Mouse (Mus musculus): ENCODE results near the gene Klk1b26. TPM values are rescaled to one million over a fixed set of nuclear protein-coding genes. Genes with fewer than 3 reads are reported as not detected.

Gene Klk1b26
- 0.08 TPM in 1 of 2 replicates, not detected in the other for polyA plus RNA-seq (2012; rRNA removed)

DNA sequence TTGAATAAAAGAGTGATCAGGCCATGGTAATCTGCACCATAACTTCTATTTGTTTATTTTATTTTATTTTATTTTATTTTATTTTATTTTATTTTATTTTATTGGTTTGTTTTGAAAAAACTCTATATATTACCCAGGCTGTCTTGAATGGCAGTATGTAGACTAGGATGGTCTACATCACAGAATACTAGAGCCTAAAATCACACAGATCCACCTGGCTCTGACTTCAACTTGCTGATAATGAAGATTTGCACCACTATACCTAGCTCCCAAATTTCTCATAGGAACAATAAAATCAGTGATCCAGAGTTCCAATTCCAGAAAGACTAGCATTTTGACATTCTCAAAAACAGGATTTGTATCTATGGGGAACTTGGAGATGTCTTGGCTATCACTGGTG is at the start of gene Klk1b26:
Gene Klk1b26 (plus strand): TSS at position 301 of the 400 bp plus-strand sequence.

DNA sequence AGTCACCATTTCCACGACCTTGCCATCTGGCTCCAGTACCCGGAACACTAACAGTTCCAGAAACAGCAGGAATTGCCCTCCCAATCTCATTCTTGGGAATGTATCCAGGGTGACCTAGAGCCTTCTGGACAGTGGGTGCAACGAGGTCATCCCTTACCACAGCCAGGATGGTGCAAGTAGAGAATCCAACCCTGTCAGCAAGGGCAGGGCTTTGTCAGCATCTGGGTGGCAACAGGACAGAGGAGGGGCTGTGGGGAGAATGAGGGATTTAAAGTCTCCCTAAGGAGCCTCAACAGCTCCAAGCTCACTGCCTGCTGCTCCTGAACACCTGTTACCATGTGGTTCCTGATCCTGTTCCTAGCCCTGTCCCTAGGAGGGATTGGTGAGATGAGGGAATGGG is 45.5 kb upstream of the Klk1b26 start, which contains the start of gene Klk1b1:
Gene Klk1b1 (plus strand): TSS at position 301 of the 400 bp plus-strand sequence.

DNA sequence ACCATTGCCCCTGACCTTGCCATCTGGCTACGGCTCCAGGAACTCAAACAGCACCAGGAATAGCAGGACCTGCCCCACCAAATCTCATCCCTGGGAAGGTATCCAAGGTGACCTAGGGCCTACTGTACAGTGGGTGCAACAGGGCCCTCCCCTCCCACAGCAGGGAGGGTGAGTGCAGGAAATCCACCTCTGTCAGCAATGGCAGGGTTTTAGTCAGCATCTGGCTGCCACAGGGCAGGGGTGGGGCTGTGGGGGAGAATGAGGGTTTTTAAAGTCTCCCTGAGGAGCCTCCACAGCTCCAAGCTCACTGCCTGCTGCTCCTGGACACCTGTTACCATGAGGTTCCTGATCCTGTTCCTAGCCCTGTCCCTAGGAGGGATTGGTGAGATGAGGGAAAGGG is 36.2 kb upstream of the Klk1b26 start, which contains the start of gene Klk1b9:
Gene Klk1b9 (plus strand): TSS at position 301 of the 400 bp plus-strand sequence.

DNA sequence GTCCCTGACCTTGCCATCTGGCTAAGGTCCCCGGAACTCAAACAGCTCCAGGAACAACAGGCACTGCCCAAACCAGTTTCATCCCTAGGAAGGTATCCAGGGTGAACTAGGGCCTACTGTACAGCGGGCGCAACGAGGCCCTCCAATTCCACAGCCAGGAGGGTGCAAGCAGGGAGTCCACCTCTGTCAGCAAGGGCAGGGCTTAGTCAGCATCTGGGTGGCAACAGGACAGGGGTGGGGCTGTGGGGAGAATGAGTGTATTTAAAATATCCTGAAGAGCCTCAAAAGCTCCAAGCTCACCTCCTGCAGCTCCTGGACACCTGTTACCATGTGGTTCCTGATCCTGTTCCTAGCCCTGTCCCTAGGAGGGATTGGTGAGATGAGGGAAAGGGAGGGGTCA is 16.4 kb upstream of the Klk1b26 start, which contains the start of gene Klk1b11:
Gene Klk1b11 (plus strand): TSS at position 301 of the 400 bp plus-strand sequence.

DNA sequence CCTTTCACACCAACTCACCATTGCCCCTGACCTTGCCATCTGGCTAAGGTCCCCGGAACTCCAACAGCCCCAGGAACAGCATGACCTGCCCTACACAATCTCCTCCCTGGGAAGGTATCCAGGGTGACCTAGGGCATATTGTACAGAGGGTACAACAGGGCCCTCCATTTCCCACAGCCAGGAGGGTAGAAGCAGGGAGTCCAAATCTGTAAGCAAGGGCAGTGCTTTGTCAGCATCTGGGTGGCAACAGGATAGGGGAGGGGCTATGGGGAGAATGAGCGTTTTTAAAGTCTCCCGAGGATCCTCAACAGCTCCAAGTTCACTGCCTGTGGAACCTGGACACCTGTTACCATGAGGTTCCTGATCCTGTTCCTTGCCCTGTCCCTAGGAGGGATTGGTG is 40.0 kb downstream of the Klk1b26 start, which contains the start of gene Klk1b27:
Gene Klk1b27 (plus strand): TSS at position 301 of the 400 bp plus-strand sequence.

Other genes starting within 250 kb of the Klk1b26 start
- not detected in 2 replicates for gene Klk12, start 243.3 kb upstream of the Klk1b26 start, polyA plus RNA-seq (2012; rRNA removed)
- gene Klk11, start 237.6 kb upstream of the Klk1b26 start, polyA plus RNA-seq (2012; rRNA removed): 0.73 TPM in 1 of 2 replicates, not detected in the other
- 0.07 and 0.28 TPM in 2 replicates for gene Klk10, start 231.1 kb upstream of the Klk1b26 start, polyA plus RNA-seq (2012; rRNA removed)
- not detected in 2 replicates for gene Klk9, start 220.3 kb upstream of the Klk1b26 start, polyA plus RNA-seq (2012; rRNA removed)
- gene Klk8, start 214.6 kb upstream of the Klk1b26 start, polyA plus RNA-seq (2012; rRNA removed): 10.5 and 12.3 TPM in 2 replicates
- gene Klk7, start 200.9 kb upstream of the Klk1b26 start, polyA plus RNA-seq (2012; rRNA removed): 0.21 and 0.25 TPM in 2 replicates
- not detected in 2 replicates for gene Klk6, start 187.7 kb upstream of the Klk1b26 start, polyA plus RNA-seq (2012; rRNA removed)
- not detected in 2 replicates for gene Klk5, start 170.2 kb upstream of the Klk1b26 start, polyA plus RNA-seq (2012; rRNA removed)
- 0.18 and 0.59 TPM in 2 replicates for gene Klk4, start 131.0 kb upstream of the Klk1b26 start, polyA plus RNA-seq (2012; rRNA removed)
- gene Klk15, start 78.4 kb upstream of the Klk1b26 start, polyA plus RNA-seq (2012; rRNA removed): not detected in 2 replicates
- not detected in 2 replicates for gene Klk1b8, start 61.5 kb upstream of the Klk1b26 start, polyA plus RNA-seq (2012; rRNA removed)
- gene Klk1b1, start 45.4 kb upstream of the Klk1b26 start, polyA plus RNA-seq (2012; rRNA removed): not detected in 2 replicates
- not detected in 2 replicates for gene Klk1b9, start 36.1 kb upstream of the Klk1b26 start, polyA plus RNA-seq (2012; rRNA removed)
- not detected in 2 replicates for gene Klk1b11, start 16.3 kb upstream of the Klk1b26 start, polyA plus RNA-seq (2012; rRNA removed)
- 0.07 TPM in 1 of 2 replicates, not detected in the other for gene Klk1b27, start 40.1 kb downstream of the Klk1b26 start, polyA plus RNA-seq (2012; rRNA removed)
- not detected in 2 replicates for gene Klk1b21, start 90.2 kb downstream of the Klk1b26 start, polyA plus RNA-seq (2012; rRNA removed)
- gene Klk1b22, start 100.5 kb downstream of the Klk1b26 start, polyA plus RNA-seq (2012; rRNA removed): not detected in 2 replicates
- 0.05 TPM in 1 of 2 replicates, not detected in the other for gene Klk1b16, start 124.6 kb downstream of the Klk1b26 start, polyA plus RNA-seq (2012; rRNA removed)
- not detected in 2 replicates for gene Klk1b24, start 176.1 kb downstream of the Klk1b26 start, polyA plus RNA-seq (2012; rRNA removed)
- not detected in 2 replicates for gene Klk1b3, start 186.0 kb downstream of the Klk1b26 start, polyA plus RNA-seq (2012; rRNA removed)
- not detected in 2 replicates for gene Klk1b4, start 195.3 kb downstream of the Klk1b26 start, polyA plus RNA-seq (2012; rRNA removed)
- not detected in 2 replicates for gene Klk1b5, start 203.8 kb downstream of the Klk1b26 start, polyA plus RNA-seq (2012; rRNA removed)
- gene Klk1, start 213.2 kb downstream of the Klk1b26 start, polyA plus RNA-seq (2012; rRNA removed): not detected in 2 replicates
- gene Gm36864, start 224.0 kb downstream of the Klk1b26 start, polyA plus RNA-seq (2012; rRNA removed): not detected in 2 replicates
- gene 1700028J19Rik, start 234.5 kb downstream of the Klk1b26 start, polyA plus RNA-seq (2012; rRNA removed): 1.3 and 1.7 TPM in 2 replicates
- gene 2410002F23Rik, start 234.6 kb downstream of the Klk1b26 start, polyA plus RNA-seq (2012; rRNA removed): 296 and 311 TPM in 2 replicates
- gene Acp4, start 245.2 kb downstream of the Klk1b26 start, polyA plus RNA-seq (2012; rRNA removed): not detected in 2 replicates
- not detected in 2 replicates for gene Gm15517, start 249.3 kb downstream of the Klk1b26 start, polyA plus RNA-seq (2012; rRNA removed)